Mouse (Mus musculus): ENCODE measurements at regions not wholly inside any gene's neighbourhood (a gene's known extent, or its start where the extent isn't known, plus 50 kb on each side); places are given as distances from the start of the nearest gene placed in this dataset.
A peak's percentile ranks its signal among the peaks of the same experiment; 100 is the strongest.

GRCm38 (mm10) chrX:12219474-12219873, 59.3 kb upstream of the Bcor start:
- DNase-seq (ENCODE audit: low spot score): no peak

GRCm38 (mm10) chrX:12224314-12224713, 64.2 kb upstream of the Bcor start:
- Histone ChIP-seq H3K4me3 (ENCODE audit: low read depth, low read length) (no peak overlapping the region), H3K4me1 (replicated peaks; ENCODE audit: control insufficient read depth, insufficient read depth, low read length) (peaks cover 3% of the 10 kb centered on the region; the same call in 1 of the 2 replicates), H3K9me3 (ENCODE audit: control insufficient read depth, low read length) (no peaks in the 10 kb centered on the region), H3K27me3 (ENCODE audit: control insufficient read depth, insufficient read depth, low read length) (no peaks in the 10 kb centered on the region), H3K27ac (ENCODE audit: low read depth, low read length) (no peak overlapping the region), H3K4me2 (ENCODE audit: low read depth, low read length, severe bottlenecking) (no peak overlapping the region), H3K36me3 (ENCODE audit: control insufficient read depth, insufficient read depth, low read length) (no peaks in the 10 kb centered on the region), H3K9ac (ENCODE audit: low read length) (no peak overlapping the region)
- no peak for DNase-seq (ENCODE audit: low spot score)
- 65% methylated on average over 4 of the region's 4 CpGs for WGBS
- ATAC-seq (replicated peaks; ENCODE audit: low FRiP score): no peak

More at GRCm38 (mm10) chrX:12219474-12219873, 59.3 kb upstream of the Bcor start:
- Histone ChIP-seq H3K4me3 (ENCODE audit: low read depth, low read length) (no peak overlapping the region), H3K36me3 (ENCODE audit: control insufficient read depth, insufficient read depth, low read length) (no peaks in the 10 kb centered on the region), H3K27me3 (ENCODE audit: control insufficient read depth, insufficient read depth, low read length) (no peaks in the 10 kb centered on the region), H3K9ac (ENCODE audit: low read length) (no peak overlapping the region), H3K9me3 (ENCODE audit: control insufficient read depth, low read length) (no peaks in the 10 kb centered on the region), H3K4me2 (ENCODE audit: low read depth, low read length, severe bottlenecking) (no peak overlapping the region), H3K27ac (ENCODE audit: low read depth, low read length) (no peak overlapping the region), H3K4me1 (replicated peaks; ENCODE audit: control insufficient read depth, insufficient read depth, low read length) (no peaks in the 10 kb centered on the region)
- WGBS: 55% methylated on average over 8 of the region's 8 CpGs
- no peak for ATAC-seq (replicated peaks; ENCODE audit: low FRiP score)

- no peaks in the 10 kb centered on the region for H3K36me3 ChIP-seq (ENCODE audit: control insufficient read depth, insufficient read depth, low read length)
- WGBS: 12% methylated on average over 19 of the region's 19 CpGs
- no peak for DNase-seq (ENCODE audit: low spot score)
- H3K27ac ChIP-seq (ENCODE audit: low read depth, low read length): no peak overlapping the region
- H3K27me3 ChIP-seq (ENCODE audit: control insufficient read depth, insufficient read depth, low read length): no peaks in the 10 kb centered on the region
- no peak overlapping the region for H3K9ac ChIP-seq (ENCODE audit: low read length)
- H3K4me3 ChIP-seq (ENCODE audit: low read depth, low read length): no peak overlapping the region
- no peaks in the 10 kb centered on the region for H3K9me3 ChIP-seq (ENCODE audit: control insufficient read depth, low read length)
- H3K4me2 ChIP-seq (ENCODE audit: low read depth, low read length, severe bottlenecking): peak overlapping the region; percentile 21; the same call in 1 of the 2 replicates
- no peak for ATAC-seq (replicated peaks; ENCODE audit: low FRiP score)
- H3K4me1 ChIP-seq (replicated peaks; ENCODE audit: control insufficient read depth, insufficient read depth, low read length): peaks cover 3% of the 10 kb centered on the region; the same call in 1 of the 2 replicates
These were observed 65.1 kb upstream of the Bcor start for GRCm38 (mm10) chrX:12225116-12225891.

GRCm38 (mm10) chrX:12225892-12226206, 65.7 kb upstream of the Bcor start:
- peaks cover 3% of the 10 kb centered on the region; the same call in 1 of the 2 replicates for H3K4me1 ChIP-seq (replicated peaks; ENCODE audit: control insufficient read depth, insufficient read depth, low read length)
- no peaks in the 10 kb centered on the region for H3K9me3 ChIP-seq (ENCODE audit: control insufficient read depth, low read length)
- 16% methylated on average over 3 of the region's 3 CpGs for WGBS
- no peak overlapping the region for H3K4me3 ChIP-seq (ENCODE audit: low read depth, low read length)
- no peak overlapping the region for H3K4me2 ChIP-seq (ENCODE audit: low read depth, low read length, severe bottlenecking)
- no peaks in the 10 kb centered on the region for H3K36me3 ChIP-seq (ENCODE audit: control insufficient read depth, insufficient read depth, low read length)
- H3K27me3 ChIP-seq (ENCODE audit: control insufficient read depth, insufficient read depth, low read length): no peaks in the 10 kb centered on the region
- no peak for DNase-seq (ENCODE audit: low spot score)
- no peak for ATAC-seq (replicated peaks; ENCODE audit: low FRiP score)
- no peak overlapping the region for H3K27ac ChIP-seq (ENCODE audit: low read depth, low read length)
- H3K9ac ChIP-seq (ENCODE audit: low read length): no peak overlapping the region

GRCm38 (mm10) chrX:12240505-12241011, 80.4 kb upstream of the Bcor start:
- DNase-seq (ENCODE audit: low spot score) (no peak), ATAC-seq (replicated peaks; ENCODE audit: low FRiP score) (no peak)
- H3K27me3 ChIP-seq (ENCODE audit: control insufficient read depth, insufficient read depth, low read length): no peaks in the 10 kb centered on the region
- H3K4me3 ChIP-seq (ENCODE audit: low read depth, low read length): no peak overlapping the region
- H3K36me3 ChIP-seq (ENCODE audit: control insufficient read depth, insufficient read depth, low read length): no peaks in the 10 kb centered on the region
- no peaks in the 10 kb centered on the region for H3K9me3 ChIP-seq (ENCODE audit: control insufficient read depth, low read length)
- H3K4me1 ChIP-seq (replicated peaks; ENCODE audit: control insufficient read depth, insufficient read depth, low read length): no peaks in the 10 kb centered on the region
- 63% methylated on average over 4 of the region's 4 CpGs for WGBS
- no peak overlapping the region for H3K9ac ChIP-seq (ENCODE audit: low read length)
- no peak overlapping the region for H3K4me2 ChIP-seq (ENCODE audit: low read depth, low read length, severe bottlenecking)
- no peak overlapping the region for H3K27ac ChIP-seq (ENCODE audit: low read depth, low read length)

GRCm38 (mm10) chrX:12241751-12242150, 81.6 kb upstream of the Bcor start:
- no peak overlapping the region for H3K27ac ChIP-seq (ENCODE audit: low read depth, low read length)
- H3K9ac ChIP-seq (ENCODE audit: low read length): no peak overlapping the region
- H3K4me3 ChIP-seq (ENCODE audit: low read depth, low read length): no peak overlapping the region
- H3K4me2 ChIP-seq (ENCODE audit: low read depth, low read length, severe bottlenecking): no peak overlapping the region
- DNase-seq (ENCODE audit: low spot score) (no peak), ATAC-seq (replicated peaks; ENCODE audit: low FRiP score) (no peak)
- 71% methylated on average over 4 of the region's 4 CpGs for WGBS
- no peaks in the 10 kb centered on the region for H3K36me3 ChIP-seq (ENCODE audit: control insufficient read depth, insufficient read depth, low read length)
- no peaks in the 10 kb centered on the region for H3K9me3 ChIP-seq (ENCODE audit: control insufficient read depth, low read length)
- no peaks in the 10 kb centered on the region for H3K27me3 ChIP-seq (ENCODE audit: control insufficient read depth, insufficient read depth, low read length)
- no peaks in the 10 kb centered on the region for H3K4me1 ChIP-seq (replicated peaks; ENCODE audit: control insufficient read depth, insufficient read depth, low read length)

- no peak overlapping the region for H3K27ac ChIP-seq (ENCODE audit: low read depth, low read length)
- H3K36me3 ChIP-seq (ENCODE audit: control insufficient read depth, insufficient read depth, low read length): no peaks in the 10 kb centered on the region
- no peak overlapping the region for H3K4me3 ChIP-seq (ENCODE audit: low read depth, low read length)
- H3K27me3 ChIP-seq (ENCODE audit: control insufficient read depth, insufficient read depth, low read length): no peaks in the 10 kb centered on the region
- no peaks in the 10 kb centered on the region for H3K9me3 ChIP-seq (ENCODE audit: control insufficient read depth, low read length)
- no peaks in the 10 kb centered on the region for H3K4me1 ChIP-seq (replicated peaks; ENCODE audit: control insufficient read depth, insufficient read depth, low read length)
- no peak for ATAC-seq (replicated peaks; ENCODE audit: low FRiP score)
- H3K4me2 ChIP-seq (ENCODE audit: low read depth, low read length, severe bottlenecking): no peak overlapping the region
- no peak for DNase-seq (ENCODE audit: low spot score)
- H3K9ac ChIP-seq (ENCODE audit: low read length): no peak overlapping the region
- 80% methylated on average over 4 of the region's 4 CpGs for WGBS
These were observed 88.9 kb upstream of the Bcor start for GRCm38 (mm10) chrX:12249071-12249470.

- H3K27ac ChIP-seq (ENCODE audit: low read depth, low read length): no peak overlapping the region
- DNase-seq (ENCODE audit: low spot score) (no peak), ATAC-seq (replicated peaks; ENCODE audit: low FRiP score) (no peak)
- H3K9ac ChIP-seq (ENCODE audit: low read length): no peak overlapping the region
- no peaks in the 10 kb centered on the region for H3K36me3 ChIP-seq (ENCODE audit: control insufficient read depth, insufficient read depth, low read length)
- H3K9me3 ChIP-seq (ENCODE audit: control insufficient read depth, low read length): no peaks in the 10 kb centered on the region
- WGBS: 82% methylated on average over 4 of the region's 4 CpGs
- H3K4me3 ChIP-seq (ENCODE audit: low read depth, low read length): no peak overlapping the region
- no peak overlapping the region for H3K4me2 ChIP-seq (ENCODE audit: low read depth, low read length, severe bottlenecking)
- no peaks in the 10 kb centered on the region for H3K4me1 ChIP-seq (replicated peaks; ENCODE audit: control insufficient read depth, insufficient read depth, low read length)
- no peaks in the 10 kb centered on the region for H3K27me3 ChIP-seq (ENCODE audit: control insufficient read depth, insufficient read depth, low read length)
These were observed 89.8 kb upstream of the Bcor start for GRCm38 (mm10) chrX:12249911-12250310.

Measured in forebrain, embryonic 11.5 days (tissue).